Mouse (Mus musculus): ENCODE measurements around the gene Pygb.

GRCm38 (mm10) chr2:150755016-150755415 lies 31.5 kb upstream of the Pygb start:
- no peak for TF ChIP-seq GATA1 (IDR thresholded peaks at IDR 0.05; ENCODE audit: low read length)
- TF ChIP-seq TAL1 (IDR thresholded peaks at IDR 0.05; ENCODE audit: low read length), result no peak
